Mouse (Mus musculus) heart, adult 2 months (tissue): Measurements from ENCODE around the gene Podxl2.
A peak's percentile ranks its signal among the peaks of the same experiment; 100 is the strongest.

Source experiments
- CTCF ChIP-seq: fragments of 200-600 bp; IDR thresholded peaks from 2 replicates; pipeline ENCODE4 v1.8.1; 2022; ENCODE audit warnings: antibody characterized with exemption, mild to moderate bottlenecking, moderate library complexity
- POLR2A ChIP-seq: fragments of 200-500 bp; IDR thresholded peaks from 2 replicates; pipeline ENCODE4 v1.6.1; 2011; ENCODE audit warnings: mild to moderate bottlenecking, low read depth, low read length, control low read depth; ENCODE audit not compliant: insufficient read depth

- no peak for TF ChIP-seq POLR2A
- peak; percentile 15; the same call in 1 of the 2 replicates for TF ChIP-seq CTCF
Observed at GRCm38 (mm10) chr6:88827395-88828205, 47.2 kb downstream of the Podxl2 start.
